Mouse (Mus musculus): ENCODE results near the gene Ski.

DNA sequence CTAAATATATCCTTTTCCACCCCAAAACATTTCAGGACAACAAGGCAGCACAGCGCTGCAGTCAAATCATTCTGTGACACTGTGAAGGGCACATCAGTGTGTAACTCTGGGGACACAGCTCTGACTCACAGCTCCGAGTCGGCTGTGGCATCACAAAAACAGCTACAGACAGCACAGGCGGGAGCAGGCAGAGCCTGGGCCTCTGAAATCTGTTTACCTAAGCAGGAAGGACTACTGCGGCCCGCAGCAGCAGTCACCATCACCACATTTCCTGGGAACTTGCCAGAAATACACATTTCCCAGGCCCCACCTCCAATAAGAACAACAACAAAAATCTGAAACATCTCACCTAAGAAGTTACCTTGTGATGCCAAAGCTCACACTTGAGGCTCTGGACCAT, 24.7 kb downstream of the Ski start:
- TF ChIP-seq CTCF (IDR thresholded peaks at IDR 0.05; ENCODE audit: borderline replicate concordance, extremely low read depth, insufficient read depth, insufficient read length), result no peak
- TF ChIP-seq POLR2A (IDR thresholded peaks at IDR 0.05; ENCODE audit: borderline replicate concordance, extremely low read depth, insufficient read depth, insufficient read length, poor library complexity, severe bottlenecking), result no peak
